Mouse (Mus musculus): Measurements from ENCODE around the gene Ttc25. TPM values are rescaled to one million over a fixed set of nuclear protein-coding genes. Genes with fewer than 3 reads are reported as not detected.
"Not testable (repeated sequence)": the region's sequence is repeated elsewhere in the genome, so short reads cannot be mapped to it uniquely, and the experiment has no call there.

Ttc25 gene
- polyA plus RNA-seq, 1 experiment from 2014 or later: 1.0 TPM

DNA sequence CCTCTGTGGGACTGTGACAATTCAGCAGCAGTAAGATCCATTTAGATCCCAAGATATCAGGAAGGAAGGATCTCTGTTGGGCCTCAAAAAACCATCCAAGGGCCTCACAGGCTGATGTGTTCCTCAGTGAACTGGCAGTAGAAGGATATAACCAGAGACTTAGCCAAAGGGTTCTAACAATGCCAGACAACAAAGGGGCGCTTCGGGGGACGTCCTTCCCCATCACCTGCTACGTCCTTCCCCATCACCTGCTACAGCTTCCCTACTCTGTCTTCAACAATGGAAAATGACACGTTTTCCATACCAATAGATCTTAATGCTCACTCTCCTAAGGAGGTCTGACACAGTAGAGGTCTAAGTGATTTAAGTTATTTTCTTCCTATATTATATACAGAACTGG lies 70.9 kb downstream of the Ttc25 start:
- H3K36me3 ChIP-seq (ENCODE audit: control insufficient read depth, insufficient read depth, low read length): peaks cover 5% of the 10 kb centered on the region; the same call in 1 of the 2 replicates
- no peaks in the 10 kb centered on the region for H3K9me3 ChIP-seq (ENCODE audit: control insufficient read depth, low read length)
- H3K4me1 ChIP-seq (ENCODE audit: control insufficient read depth in 2 of 2, insufficient read depth in 2 of 2, low read length in 2 of 2): peaks cover 4 to 25% of the 10 kb centered on the region in 2 experiments
- H3K4me2 ChIP-seq (ENCODE audit: low read length): no peak overlapping the region
- no peaks in the 10 kb centered on the region for H3K27me3 ChIP-seq (ENCODE audit: control insufficient read depth, insufficient read depth, low read length)
- no peak for ATAC-seq (ENCODE audit: insufficient number of reproducible peaks, insufficient read depth, low FRiP score, low read depth)
- 80% methylated on average over 5 of the region's 5 CpGs for WGBS
- H3K4me3 ChIP-seq (ENCODE audit: control insufficient read depth in 1 of 2, insufficient read depth in 1 of 2, low read depth in 1 of 2, low read length in 2 of 2): no peak overlapping the region
- H3K9ac ChIP-seq (ENCODE audit: low read length): no peak overlapping the region
- no peak overlapping the region for H3K27ac ChIP-seq (replicated peaks in 1 of 2; ENCODE audit: control insufficient read depth in 1 of 2, insufficient read depth in 1 of 2, low read depth in 2 of 2, low read length in 2 of 2)

GRCm38 (mm10) chr11:100616836-100617235 lies 71.4 kb downstream of the Ttc25 start:
- ATAC-seq (ENCODE audit: insufficient number of reproducible peaks, insufficient read depth, low FRiP score, low read depth); H3K4me2 ChIP-seq (ENCODE audit: low read length); H3K36me3 ChIP-seq (ENCODE audit: control insufficient read depth, insufficient read depth, low read length); H3K27ac ChIP-seq (replicated peaks in 1 of 2; ENCODE audit: control insufficient read depth in 1 of 2, insufficient read depth in 1 of 2, low read depth in 2 of 2, low read length in 2 of 2); H3K27me3 ChIP-seq (ENCODE audit: control insufficient read depth, insufficient read depth, low read length); H3K9me3 ChIP-seq (ENCODE audit: control insufficient read depth, low read length); H3K4me3 ChIP-seq (ENCODE audit: control insufficient read depth in 1 of 2, insufficient read depth in 1 of 2, low read depth in 1 of 2, low read length in 2 of 2); H3K9ac ChIP-seq (ENCODE audit: low read length): not testable (repeated sequence)
- WGBS: 85% methylated on average over 7 of the region's 7 CpGs
- H3K4me1 ChIP-seq (ENCODE audit: control insufficient read depth in 2 of 2, insufficient read depth in 2 of 2, low read length in 2 of 2): peaks cover 4 to 21% of the 10 kb centered on the region in 2 experiments

DNA sequence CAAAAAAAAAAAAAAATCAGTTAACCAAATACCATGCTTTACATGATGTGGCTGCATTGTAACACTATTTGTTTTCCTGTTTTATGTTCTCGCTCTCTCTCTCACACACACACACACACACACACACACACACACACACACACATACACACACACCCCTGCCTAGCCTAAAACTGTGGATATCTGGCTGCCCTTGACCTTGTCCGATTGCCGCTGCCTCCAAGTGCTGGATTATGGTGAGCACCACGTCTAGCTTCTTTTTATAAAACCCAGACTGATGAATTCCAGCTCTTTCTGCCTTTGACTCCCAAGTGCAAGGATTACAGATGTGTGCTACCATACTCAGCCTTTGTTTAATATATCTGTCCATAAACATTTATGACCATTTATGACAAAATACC lies 72.1 kb downstream of the Ttc25 start:
- WGBS: 56% methylated on average over 4 of the region's 4 CpGs
- Histone ChIP-seq H3K4me2 (ENCODE audit: low read length) (peak overlapping the region; percentile 88), H3K36me3 (ENCODE audit: control insufficient read depth, insufficient read depth, low read length) (peaks cover 1% of the 10 kb centered on the region; the same call in 1 of the 2 replicates), H3K9ac (ENCODE audit: low read length) (peak overlapping the region; percentile 98), H3K27me3 (ENCODE audit: control insufficient read depth, insufficient read depth, low read length) (no peaks in the 10 kb centered on the region), H3K27ac (replicated peaks in 1 of 2; ENCODE audit: control insufficient read depth in 1 of 2, insufficient read depth in 1 of 2, low read depth in 2 of 2, low read length in 2 of 2) (0 out of 4 replicates have a peak overlapping the region, but pooled peaks of 1 of the 2 experiments have one; percentile 24), H3K4me3 (ENCODE audit: control insufficient read depth in 1 of 2, insufficient read depth in 1 of 2, low read depth in 1 of 2, low read length in 2 of 2) (peak overlapping the region in 1 of 2 experiments; percentile 97; a peak in 1 of 4 replicates), H3K4me1 (ENCODE audit: control insufficient read depth in 2 of 2, insufficient read depth in 2 of 2, low read length in 2 of 2) (peaks cover 4 to 21% of the 10 kb centered on the region in 2 experiments), H3K9me3 (ENCODE audit: control insufficient read depth, low read length) (no peaks in the 10 kb centered on the region)
- no peak for ATAC-seq (ENCODE audit: insufficient number of reproducible peaks, insufficient read depth, low FRiP score, low read depth)

DNA sequence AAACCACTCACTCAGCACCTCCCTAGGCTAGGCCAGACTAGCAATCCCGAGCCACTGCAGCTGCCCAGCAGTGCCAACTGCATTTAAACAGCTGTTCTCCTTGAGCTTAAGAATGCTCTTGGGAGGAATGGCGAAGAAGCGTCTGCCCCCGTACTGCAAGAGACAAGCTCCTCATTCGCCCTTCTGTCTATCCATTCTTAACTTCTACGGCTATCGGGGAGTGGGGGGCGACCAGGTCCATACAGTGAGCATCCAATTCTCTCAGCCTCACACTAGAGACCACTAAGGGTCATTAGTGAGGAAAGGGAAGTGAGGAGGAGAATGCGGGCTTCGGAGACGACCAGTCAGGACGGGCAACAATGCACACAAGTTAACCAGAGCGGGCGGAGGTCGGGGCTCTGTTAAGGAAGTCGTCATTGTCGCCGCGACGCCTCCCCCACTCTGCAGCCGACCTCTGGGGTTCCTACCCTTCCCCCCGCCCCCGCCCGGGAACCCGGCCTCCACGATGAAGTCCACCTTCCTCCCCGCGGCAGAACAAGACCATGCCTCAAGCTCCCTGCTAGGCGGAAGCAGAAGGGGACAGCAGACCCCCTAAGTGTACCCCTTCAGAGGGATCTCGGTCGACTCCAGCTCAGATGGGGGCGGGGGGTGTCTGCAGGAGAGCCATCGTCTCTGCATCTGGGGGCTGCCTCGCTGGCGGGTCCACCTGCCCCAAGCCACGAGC lies 73.5 kb downstream of the Ttc25 start, which contains the start of gene Nkiras2:
Gene Nkiras2 (plus strand): TSS at position 484 of the 724 bp plus-strand sequence.
- Histone ChIP-seq H3K27ac (replicated peaks in 1 of 2; ENCODE audit: control insufficient read depth in 1 of 2, insufficient read depth in 1 of 2, low read depth in 2 of 2, low read length in 2 of 2) (peak within 1 kb of the TSS; percentile 90 to 96), H3K4me3 (ENCODE audit: control insufficient read depth in 1 of 2, insufficient read depth in 1 of 2, low read depth in 1 of 2, low read length in 2 of 2) (peak within 1 kb of the TSS; percentile 97 to 98), H3K27me3 (ENCODE audit: control insufficient read depth, insufficient read depth, low read length) (no peaks in the 10 kb centered on the region), H3K9me3 (ENCODE audit: control insufficient read depth, low read length) (no peaks in the 10 kb centered on the region), H3K4me2 (ENCODE audit: low read length) (peak within 1 kb of the TSS; percentile 88), H3K36me3 (ENCODE audit: control insufficient read depth, insufficient read depth, low read length) (no peaks in the 10 kb centered on the region), H3K9ac (ENCODE audit: low read length) (peak within 1 kb of the TSS; percentile 98), H3K4me1 (ENCODE audit: control insufficient read depth in 2 of 2, insufficient read depth in 2 of 2, low read length in 2 of 2) (peaks cover 6 to 25% of the 10 kb centered on the region in 2 experiments)
- peak; percentile 75 for ATAC-seq (ENCODE audit: insufficient number of reproducible peaks, insufficient read depth, low FRiP score, low read depth)
- WGBS: under 1% methylated on average over 34 of the region's 36 CpGs

DNA sequence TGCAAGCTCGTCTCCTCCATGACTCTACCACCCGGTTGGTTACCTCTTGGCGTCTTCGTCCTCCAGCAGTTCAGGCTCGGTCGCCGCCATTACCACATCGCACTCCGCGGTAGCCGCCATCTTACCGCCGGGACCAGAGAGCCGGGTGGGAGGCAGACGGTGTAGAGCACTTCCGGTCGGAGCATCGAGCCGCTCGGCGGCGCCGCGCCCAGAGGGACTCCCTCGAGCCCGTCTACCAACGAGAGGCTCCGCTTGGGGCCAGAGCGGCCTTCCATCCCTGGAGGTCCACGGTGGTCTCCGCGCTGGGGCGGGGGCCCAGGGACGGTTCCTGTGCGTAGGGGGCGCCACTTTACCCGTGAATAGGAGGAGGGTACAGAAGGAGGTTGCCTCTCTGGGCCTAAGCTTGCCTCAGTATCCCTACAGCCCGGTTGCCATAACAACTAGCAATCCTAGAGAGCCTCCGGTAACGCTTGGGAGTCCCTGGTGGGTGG lies 74.1 kb downstream of the Ttc25 start:
- 0% methylated on average over 40 of the region's 40 CpGs for WGBS
- Histone ChIP-seq H3K9me3 (ENCODE audit: control insufficient read depth, low read length) (no peaks in the 10 kb centered on the region), H3K27me3 (ENCODE audit: control insufficient read depth, insufficient read depth, low read length) (no peaks in the 10 kb centered on the region), H3K4me2 (ENCODE audit: low read length) (peak overlapping the region; percentile 88), H3K4me1 (ENCODE audit: control insufficient read depth in 2 of 2, insufficient read depth in 2 of 2, low read length in 2 of 2) (peaks cover 10 to 31% of the 10 kb centered on the region in 2 experiments), H3K36me3 (ENCODE audit: control insufficient read depth, insufficient read depth, low read length) (peaks cover 5% of the 10 kb centered on the region; the same call in 1 of the 2 replicates), H3K27ac (replicated peaks in 1 of 2; ENCODE audit: control insufficient read depth in 1 of 2, insufficient read depth in 1 of 2, low read depth in 2 of 2, low read length in 2 of 2) (peak overlapping the region; percentile 90 to 96), H3K4me3 (ENCODE audit: control insufficient read depth in 1 of 2, insufficient read depth in 1 of 2, low read depth in 1 of 2, low read length in 2 of 2) (peak overlapping the region; percentile 97 to 98), H3K9ac (ENCODE audit: low read length) (peak overlapping the region; percentile 98)
- peak; percentile 95 for ATAC-seq (ENCODE audit: insufficient number of reproducible peaks, insufficient read depth, low FRiP score, low read depth)

DNA sequence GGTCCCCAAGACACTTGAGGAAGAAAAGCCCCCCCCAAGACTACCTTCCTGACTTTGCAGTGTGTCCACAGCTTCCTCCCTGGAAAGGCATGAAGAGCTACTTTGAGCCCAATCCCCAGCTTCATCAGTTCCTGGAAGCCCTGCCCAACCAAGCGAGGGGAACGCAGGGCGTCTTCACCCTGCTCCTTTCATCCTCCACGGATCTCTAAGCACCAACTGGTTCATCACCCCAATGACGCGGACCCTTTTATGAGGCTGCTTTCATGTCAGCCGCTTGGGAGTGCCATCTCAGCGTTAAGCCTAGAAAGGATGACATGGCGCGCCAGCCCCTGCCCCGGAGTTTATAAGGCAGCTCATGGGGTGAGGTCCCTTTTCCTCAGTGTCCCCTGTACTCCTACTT lies 74.6 kb downstream of the Ttc25 start, which contains the start of gene Dnajc7:
Gene Dnajc7 (minus strand): TSS at position 187 of the 400 bp plus-strand sequence.
- peak within 1 kb of the TSS; percentile 97 to 98 for H3K4me3 ChIP-seq (ENCODE audit: control insufficient read depth in 1 of 2, insufficient read depth in 1 of 2, low read depth in 1 of 2, low read length in 2 of 2)
- peaks cover 10% of the 10 kb centered on the region; the same call in 1 of the 2 replicates for H3K36me3 ChIP-seq (ENCODE audit: control insufficient read depth, insufficient read depth, low read length)
- H3K4me1 ChIP-seq (ENCODE audit: control insufficient read depth in 2 of 2, insufficient read depth in 2 of 2, low read length in 2 of 2): peaks cover 10 to 33% of the 10 kb centered on the region in 2 experiments
- H3K9ac ChIP-seq (ENCODE audit: low read length): peak within 1 kb of the TSS; percentile 98
- H3K27me3 ChIP-seq (ENCODE audit: control insufficient read depth, insufficient read depth, low read length): no peaks in the 10 kb centered on the region
- no peaks in the 10 kb centered on the region for H3K9me3 ChIP-seq (ENCODE audit: control insufficient read depth, low read length)
- peak within 1 kb of the TSS; percentile 90 to 96 for H3K27ac ChIP-seq (replicated peaks in 1 of 2; ENCODE audit: control insufficient read depth in 1 of 2, insufficient read depth in 1 of 2, low read depth in 2 of 2, low read length in 2 of 2)
- H3K4me2 ChIP-seq (ENCODE audit: low read length): peak within 1 kb of the TSS; percentile 88
- no peak for ATAC-seq (ENCODE audit: insufficient number of reproducible peaks, insufficient read depth, low FRiP score, low read depth)
- 3% methylated on average over 11 of the region's 11 CpGs for WGBS

Data from heart, embryonic 14.5 days (tissue).